Mouse (Mus musculus) kidney, embryonic 16.5 days (tissue): ENCODE data around the gene Zdhhc1. TPM values are rescaled to one million over a fixed set of nuclear protein-coding genes. Genes with fewer than 3 reads are reported as not detected.

Experiments used
- ATAC-seq: fragments of 200-750 bp; cut with Nextera tagmentation; 2 replicates; pipeline ENCODE4 v1.8.0; 2017; ENCODE audit warnings: moderate TSS enrichment; ENCODE audit not compliant: low FRiP score, low TSS enrichment
- H3K27ac ChIP-seq: fragments of 300-500 bp; sonication (generic); 2 replicates; pipeline ENCODE4 v1.5.1; 2014; ENCODE audit warnings: low read length
- H3K27me3 ChIP-seq: fragments of 300-500 bp; sonication (generic); 2 replicates; pipeline ENCODE4 v1.6.1; 2014; ENCODE audit warnings: low read length, control low read depth, mixed read lengths; ENCODE audit not compliant: insufficient read depth
- H3K36me3 ChIP-seq: fragments of 300-500 bp; sonication (generic); 2 replicates; pipeline ENCODE4 v1.6.1; 2014; ENCODE audit warnings: low read length, control low read depth, mixed read lengths; ENCODE audit not compliant: insufficient read depth
- H3K4me1 ChIP-seq: fragments of 300-500 bp; sonication (generic); 2 replicates; pipeline ENCODE4 v1.6.1; 2014; ENCODE audit warnings: low read length, control low read depth, mixed read lengths; ENCODE audit not compliant: insufficient read depth
- H3K4me2 ChIP-seq: fragments of 300-500 bp; sonication (generic); replicated peaks from 2 replicates; pipeline ENCODE4 v1.6.1; 2014; ENCODE audit warnings: low read depth, low read length
- H3K4me3 ChIP-seq: fragments of 300-500 bp; sonication (generic); 2 replicates; pipeline ENCODE4 v1.5.1; 2014; ENCODE audit warnings: mild to moderate bottlenecking, low read length
- H3K9ac ChIP-seq: fragments of 300-500 bp; sonication (generic); replicated peaks from 2 replicates; pipeline ENCODE4 v1.6.1; 2014; ENCODE audit warnings: low read length
- H3K9me3 ChIP-seq: fragments of 300-500 bp; sonication (generic); 2 replicates; pipeline ENCODE4 v1.6.1; 2016; ENCODE audit warnings: low read length, control low read depth
- WGBS: fragments of 180-500 bp; shearing (Covaris S2); extraction: QIAGEN DNeasy Blood & Tissue Kit; methylation state at CpG from one replicate; pipeline ENCODE4 v1.1.7; 2014; 5-methylcytosine and 5-hydroxymethylcytosine counted together
- polyA plus RNA-seq: library from polyadenylated mRNA; unstranded; fragments of >200 nt; fragmentation: Nextera tagmentation; extraction: Ambion mirVana; gene quantifications from 2 replicates; pipeline ENCODE4 v1.2.1, GENCODE M21; 2015

Gene Zdhhc1
- polyA plus RNA-seq, 1 experiment from 2014 or later = 51.1 TPM

- Histone ChIP-seq H3K27me3 (no peaks in the 10 kb centered on the region), H3K4me2 (no peak overlapping the region), H3K9me3 (no peaks in the 10 kb centered on the region), H3K9ac (no peak overlapping the region; the same call in 1 of the 2 replicates), H3K4me3 (no peak overlapping the region), H3K27ac (peak overlapping the region; percentile 37; the same call in 1 of the 2 replicates), H3K4me1 (peaks cover 41% of the 10 kb centered on the region), H3K36me3 (peaks cover 2% of the 10 kb centered on the region)
- 33% methylated on average over 17 of the region's 17 CpGs for WGBS
- ATAC-seq = no peak
Observed at GRCm38 (mm10) chr8:105473816-105474606, 22.7 kb downstream of the Zdhhc1 start.

- Histone ChIP-seq H3K4me2 (no peak overlapping the region), H3K27ac (no peak overlapping the region), H3K9ac (no peak overlapping the region), H3K9me3 (no peaks in the 10 kb centered on the region), H3K4me3 (no peak overlapping the region), H3K36me3 (no peaks in the 10 kb centered on the region; the same call in 1 of the 2 replicates), H3K4me1 (peaks cover 41% of the 10 kb centered on the region), H3K27me3 (no peaks in the 10 kb centered on the region)
- no peak for ATAC-seq
- WGBS = 73% methylated on average over 9 of the region's 9 CpGs
Observed at GRCm38 (mm10) chr8:105472983-105473382, 23.7 kb downstream of the Zdhhc1 start.

GRCm38 (mm10) chr8:105472414-105472932 is 24.2 kb downstream of the Zdhhc1 start:
- Histone ChIP-seq H3K4me2 (no peak overlapping the region), H3K9me3 (no peaks in the 10 kb centered on the region), H3K27ac (no peak overlapping the region), H3K27me3 (no peaks in the 10 kb centered on the region), H3K4me1 (peaks cover 41% of the 10 kb centered on the region), H3K4me3 (no peak overlapping the region), H3K36me3 (no peaks in the 10 kb centered on the region; the same call in 1 of the 2 replicates), H3K9ac (no peak overlapping the region)
- 50% methylated on average over 23 of the region's 23 CpGs for WGBS
- no peak for ATAC-seq

- WGBS = 7% methylated on average over 25 of the region's 25 CpGs
- ATAC-seq = peak; percentile 96
- Histone ChIP-seq H3K27ac (peak within 1 kb of the TSS; percentile 37; the same call in 1 of the 2 replicates), H3K4me1 (peaks cover 33% of the 10 kb centered on the region), H3K9ac (peak within 1 kb of the TSS; percentile 28; the same call in 1 of the 2 replicates), H3K9me3 (no peaks in the 10 kb centered on the region), H3K36me3 (no peaks in the 10 kb centered on the region; the same call in 1 of the 2 replicates), H3K4me2 (peak within 1 kb of the TSS; percentile 63), H3K4me3 (peak within 1 kb of the TSS; percentile 33), H3K27me3 (no peaks in the 10 kb centered on the region)
Observed at GRCm38 (mm10) chr8:105471314-105472015, 25.2 kb downstream of the Zdhhc1 start, which contains the start of gene Tppp3. Tppp3 (minus strand) TSS chr8:105471526.

DNA sequence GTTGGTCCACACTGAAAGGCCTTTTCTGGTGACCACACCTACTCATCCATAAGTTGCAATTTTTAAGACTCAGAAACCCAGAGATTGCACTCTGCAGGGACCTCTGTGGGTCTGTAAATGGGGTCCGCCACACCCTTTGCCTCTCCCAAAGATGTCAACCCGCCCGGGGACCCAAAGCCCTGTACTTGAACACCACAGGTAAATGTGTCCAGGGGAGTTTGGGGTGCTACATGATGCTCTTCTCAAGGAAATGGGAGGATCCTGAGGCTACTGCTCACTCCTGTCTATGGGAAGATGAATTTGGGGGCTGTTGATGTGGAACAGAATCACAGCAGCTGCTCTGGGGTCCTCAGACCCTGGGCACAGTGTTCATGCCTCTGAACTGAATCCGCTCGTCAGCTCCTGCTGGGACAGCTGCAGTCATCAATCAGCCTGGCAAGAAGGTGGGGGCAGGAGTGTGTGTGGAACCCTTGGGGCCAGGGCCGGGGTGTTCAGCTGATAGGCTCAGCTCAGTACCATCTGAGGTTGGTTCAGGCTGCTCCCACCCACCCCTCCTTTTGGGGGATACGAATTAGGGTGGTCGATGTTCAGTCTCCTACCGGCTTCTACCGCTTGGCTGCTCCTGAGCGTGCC is 25.9 kb downstream of the Zdhhc1 start:
- WGBS = 18% methylated on average over 11 of the region's 11 CpGs
- H3K27ac ChIP-seq = peak overlapping the region; percentile 37; the same call in 1 of the 2 replicates
- no peaks in the 10 kb centered on the region for H3K27me3 ChIP-seq
- H3K4me1 ChIP-seq = peaks cover 30% of the 10 kb centered on the region
- no peaks in the 10 kb centered on the region for H3K9me3 ChIP-seq
- H3K4me3 ChIP-seq = peak overlapping the region; percentile 33
- H3K36me3 ChIP-seq = no peaks in the 10 kb centered on the region; the same call in 1 of the 2 replicates
- peak; percentile 69 for ATAC-seq
- peak overlapping the region; percentile 8; the same call in 1 of the 2 replicates for H3K9ac ChIP-seq
- peak overlapping the region; percentile 63 for H3K4me2 ChIP-seq

- Histone ChIP-seq H3K4me2 (no peak overlapping the region), H3K4me1 (peaks cover 30% of the 10 kb centered on the region), H3K36me3 (no peaks in the 10 kb centered on the region; the same call in 1 of the 2 replicates), H3K9ac (no peak overlapping the region), H3K27ac (no peak overlapping the region), H3K4me3 (no peak overlapping the region), H3K9me3 (no peaks in the 10 kb centered on the region), H3K27me3 (no peaks in the 10 kb centered on the region)
- no peak for ATAC-seq
- 78% methylated on average over 5 of the region's 5 CpGs for WGBS
Observed at GRCm38 (mm10) chr8:105470262-105470661, 26.4 kb downstream of the Zdhhc1 start.

GRCm38 (mm10) chr8:105469816-105470215 is 26.9 kb downstream of the Zdhhc1 start:
- Histone ChIP-seq H3K27me3 (no peaks in the 10 kb centered on the region), H3K9me3 (no peaks in the 10 kb centered on the region), H3K36me3 (no peaks in the 10 kb centered on the region; the same call in 1 of the 2 replicates), H3K4me3 (no peak overlapping the region), H3K9ac (no peak overlapping the region), H3K4me1 (peaks cover 25% of the 10 kb centered on the region), H3K27ac (no peak overlapping the region), H3K4me2 (no peak overlapping the region)
- no peak for ATAC-seq
- WGBS = 88% methylated on average over 5 of the region's 5 CpGs

GRCm38 (mm10) chr8:105469041-105469695 is 27.5 kb downstream of the Zdhhc1 start:
- Histone ChIP-seq H3K9me3 (no peaks in the 10 kb centered on the region), H3K9ac (no peak overlapping the region), H3K4me2 (no peak overlapping the region), H3K36me3 (no peaks in the 10 kb centered on the region), H3K4me1 (peaks cover 19% of the 10 kb centered on the region), H3K27me3 (no peaks in the 10 kb centered on the region), H3K4me3 (no peak overlapping the region), H3K27ac (no peak overlapping the region)
- 57% methylated on average over 6 of the region's 6 CpGs for WGBS
- ATAC-seq = no peak
